In genomic region chr10:4512725-4513124, GRCm38 (mm10) we compare ENCODE assay signal across 18 mouse cellular contexts. TPM values are rescaled to one million over a fixed set of nuclear protein-coding genes. Genes with fewer than 3 reads are reported as not detected.
"Had no signal": no experiment of that assay in that cellular context is flagged by ENCODE, and none has a peak within 500 bp of the region (broad histone marks: within the 10 kb centered on the region; RNA-seq: fewer than 3 reads in every experiment).

No protein-coding gene starts in this region.

- H3K4me2 ChIP-seq: limb, embryonic 15.5 days; liver, embryonic 12.5 days; lung, embryonic 14.5 days; neural tube, embryonic 12.5 days had no signal

- H3K36me3 ChIP-seq: limb, embryonic 15.5 days; liver, embryonic 12.5 days; midbrain, embryonic 10.5 days; neural tube, embryonic 12.5 days had no signal

- H3K4me3 ChIP-seq: limb, embryonic 15.5 days; liver, embryonic 12.5 days; midbrain, embryonic 10.5 days; myocyte; neural tube, embryonic 12.5 days had no signal

- H3K9me3 ChIP-seq: liver, embryonic 12.5 days; midbrain, embryonic 10.5 days; neural tube, embryonic 12.5 days had no signal

- H3K4me1 ChIP-seq: limb, embryonic 15.5 days; liver, embryonic 12.5 days; midbrain, embryonic 10.5 days; neural tube, embryonic 12.5 days had no signal

- DNase-seq: kidney, adult 8-10 months; kidney, postnatal 25 days; layer of hippocampus, adult 9-11 months; layer of hippocampus, postnatal 36 days; left cerebral cortex, postnatal 4 days; lung, embryonic 14.5 days; lung, postnatal 10 days; midbrain, embryonic 14.5 days; right cerebral cortex, postnatal 4 days; thymus, postnatal 4 days had no signal

- H3K27ac ChIP-seq: limb, embryonic 15.5 days; liver, embryonic 12.5 days; macrophage; midbrain, embryonic 10.5 days; neural tube, embryonic 12.5 days; stomach, postnatal 0 days had no signal

- ATAC-seq: liver, embryonic 12.5 days had no signal

- H3K9ac ChIP-seq: limb, embryonic 15.5 days; liver, embryonic 12.5 days; lung, embryonic 14.5 days; neural tube, embryonic 12.5 days had no signal

- H3K27me3 ChIP-seq: limb, embryonic 15.5 days; liver, embryonic 12.5 days; neural tube, embryonic 12.5 days had no signal

RNA-seq across cellular contexts. Expression of gene Ccdc170, which starts 30.4 kb away (rescaled TPM):
- polyA plus RNA-seq: liver, embryonic 16.5 days; macrophage; midbrain, embryonic 10.5 days; stomach, postnatal 0 days had no signal
